Mouse (Mus musculus): ENCODE results near the gene Foxn3. TPM values are rescaled to one million over a fixed set of nuclear protein-coding genes. Genes with fewer than 3 reads are reported as not detected.
A peak's percentile ranks its signal among the peaks of the same experiment; 100 is the strongest.

Foxn3 gene
- polyA plus RNA-seq (2014; fragmentation: Nextera tagmentation; extraction: Ambion mirVana) = 86.3 and 93.9 TPM in 2 replicates

DNA sequence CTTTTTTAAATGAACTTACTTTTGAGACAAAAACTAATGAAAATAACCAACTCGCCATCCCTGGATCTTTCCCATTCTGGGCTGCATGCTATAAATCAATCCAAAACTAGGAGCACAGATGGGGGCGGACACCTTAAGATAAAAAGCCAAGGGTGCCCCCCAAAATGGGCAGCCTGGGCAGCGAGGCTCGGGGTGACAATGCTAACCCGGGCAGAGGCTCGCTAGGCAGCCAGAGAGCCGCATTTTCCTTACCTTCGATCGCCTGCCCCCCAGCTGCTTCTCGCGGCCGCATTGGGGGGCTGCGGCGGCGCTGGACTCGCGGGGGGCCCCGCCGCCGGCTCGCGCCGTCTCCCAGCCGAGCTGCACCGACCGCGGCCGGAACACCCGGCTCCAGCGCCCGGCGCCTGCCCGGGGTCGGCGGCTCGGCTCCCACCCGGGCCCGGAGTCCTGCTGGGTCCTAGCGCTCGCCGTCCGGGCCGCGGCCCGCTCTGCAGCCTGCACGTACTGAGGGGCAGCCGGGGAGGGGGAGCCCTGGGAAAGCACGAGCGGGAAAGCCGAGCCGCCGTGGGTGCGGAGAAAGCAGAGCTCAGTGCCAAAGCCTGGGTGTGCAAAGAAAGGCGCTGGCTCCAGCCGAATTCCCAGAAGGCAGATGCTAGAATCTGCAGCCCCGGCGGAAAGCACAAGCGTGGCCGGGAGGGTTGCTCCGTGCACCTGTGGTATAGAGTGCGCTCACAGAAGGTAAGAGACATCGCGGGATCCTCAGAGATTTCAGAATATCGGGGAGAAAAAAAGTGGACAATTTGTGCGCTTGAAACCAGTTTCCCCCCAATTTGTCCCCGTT lies at the start of gene Foxn3:
Foxn3 (minus strand) TSS at position 364 of the 841 bp plus-strand sequence.
- Histone ChIP-seq H3K4me2 (ENCODE audit: low read depth, low read length) (peak within 1 kb of the TSS; percentile 82), H3K27ac (replicated peaks; ENCODE audit: low read depth, low read length) (peak within 1 kb of the TSS; percentile 89), H3K36me3 (ENCODE audit: control insufficient read depth, insufficient read depth, low read length) (no peaks in the 10 kb centered on the region), H3K4me3 (ENCODE audit: low read depth, low read length) (peak within 1 kb of the TSS; percentile 86), H3K27me3 (replicated peaks; ENCODE audit: control insufficient read depth, insufficient read depth, low read length) (no peaks in the 10 kb centered on the region), H3K9me3 (ENCODE audit: control insufficient read depth, low read length) (no peaks in the 10 kb centered on the region), H3K4me1 (ENCODE audit: control insufficient read depth, insufficient read depth, low read length) (peaks cover 19% of the 10 kb centered on the region), H3K9ac (ENCODE audit: low read depth, low read length) (peak within 1 kb of the TSS; percentile 89)
- WGBS = 2% methylated on average over 42 of the region's 66 CpGs
- peak; percentile 88 for DNase-seq (ENCODE audit: low spot score)
- ATAC-seq (ENCODE audit: low read depth) = peak; percentile 93

- Histone ChIP-seq H3K4me1 (ENCODE audit: control insufficient read depth, insufficient read depth, low read length) (no peaks in the 10 kb centered on the region), H3K9ac (ENCODE audit: low read depth, low read length) (no peak overlapping the region), H3K4me3 (ENCODE audit: low read depth, low read length) (no peak overlapping the region), H3K27ac (replicated peaks; ENCODE audit: low read depth, low read length) (no peak overlapping the region), H3K9me3 (ENCODE audit: control insufficient read depth, low read length) (no peaks in the 10 kb centered on the region), H3K36me3 (ENCODE audit: control insufficient read depth, insufficient read depth, low read length) (no peaks in the 10 kb centered on the region), H3K27me3 (replicated peaks; ENCODE audit: control insufficient read depth, insufficient read depth, low read length) (no peaks in the 10 kb centered on the region), H3K4me2 (ENCODE audit: low read depth, low read length) (no peak overlapping the region)
- DNase-seq (ENCODE audit: low spot score) (no peak), ATAC-seq (ENCODE audit: low read depth) (peak; percentile 62; the same call in 1 of the 2 replicates)
- 38% methylated on average over 9 of the region's 9 CpGs for WGBS
These were observed 48.9 kb upstream of the Foxn3 start for GRCm38 (mm10) chr12:99612181-99612871.

DNA sequence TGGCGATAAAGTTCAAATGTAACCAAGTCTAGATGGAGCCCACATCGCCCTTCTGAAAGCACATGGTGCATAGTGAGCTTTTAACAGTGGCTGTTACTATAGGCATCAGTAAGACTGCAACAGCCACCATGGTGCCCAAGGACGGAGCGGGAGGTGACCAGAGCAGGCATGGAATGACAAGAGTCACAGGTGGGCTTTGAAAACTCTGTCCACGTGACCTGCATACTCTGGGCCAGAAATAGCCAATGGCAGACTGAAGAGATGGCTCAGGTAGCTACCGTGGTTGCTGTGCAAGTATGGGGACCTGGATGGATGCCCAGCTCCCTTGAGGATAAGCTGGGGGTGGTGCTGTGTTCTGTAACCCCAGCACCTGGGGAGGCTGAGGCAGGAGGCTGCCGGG lies 47.5 kb upstream of the Foxn3 start:
- Histone ChIP-seq H3K9ac (ENCODE audit: low read depth, low read length) (no peak overlapping the region), H3K4me1 (ENCODE audit: control insufficient read depth, insufficient read depth, low read length) (no peaks in the 10 kb centered on the region), H3K9me3 (ENCODE audit: control insufficient read depth, low read length) (no peaks in the 10 kb centered on the region), H3K27me3 (replicated peaks; ENCODE audit: control insufficient read depth, insufficient read depth, low read length) (no peaks in the 10 kb centered on the region), H3K4me2 (ENCODE audit: low read depth, low read length) (no peak overlapping the region), H3K4me3 (ENCODE audit: low read depth, low read length) (no peak overlapping the region), H3K27ac (replicated peaks; ENCODE audit: low read depth, low read length) (no peak overlapping the region), H3K36me3 (ENCODE audit: control insufficient read depth, insufficient read depth, low read length) (no peaks in the 10 kb centered on the region)
- DNase-seq (ENCODE audit: low spot score) (no peak), ATAC-seq (ENCODE audit: low read depth) (no peak)
- WGBS = 90% methylated on average over 7 of the region's 7 CpGs

- no peak for ATAC-seq (ENCODE audit: low read depth)
- H3K27me3 ChIP-seq (replicated peaks; ENCODE audit: control insufficient read depth, insufficient read depth, low read length) = no peaks in the 10 kb centered on the region
- 94% methylated on average over 16 of the region's 16 CpGs for WGBS
These were observed 46.9 kb upstream of the Foxn3 start for GRCm38 (mm10) chr12:99610069-99610815.

GRCm38 (mm10) chr12:99609643-99610042 lies 46.3 kb upstream of the Foxn3 start:
- ATAC-seq (ENCODE audit: low read depth) = no peak
- WGBS = 81% methylated on average over 5 of the region's 5 CpGs
- no peaks in the 10 kb centered on the region for H3K27me3 ChIP-seq (replicated peaks; ENCODE audit: control insufficient read depth, insufficient read depth, low read length)
- no peak overlapping the region for H3K4me2 ChIP-seq (ENCODE audit: low read depth, low read length)
- H3K9me3 ChIP-seq (ENCODE audit: control insufficient read depth, low read length) = no peaks in the 10 kb centered on the region
- no peak overlapping the region for H3K4me3 ChIP-seq (ENCODE audit: low read depth, low read length)
- H3K27ac ChIP-seq (replicated peaks; ENCODE audit: low read depth, low read length) = no peak overlapping the region
- H3K9ac ChIP-seq (ENCODE audit: low read depth, low read length) = no peak overlapping the region
- no peaks in the 10 kb centered on the region for H3K4me1 ChIP-seq (ENCODE audit: control insufficient read depth, insufficient read depth, low read length)
- no peak for DNase-seq (ENCODE audit: low spot score)
- no peaks in the 10 kb centered on the region for H3K36me3 ChIP-seq (ENCODE audit: control insufficient read depth, insufficient read depth, low read length)

More at GRCm38 (mm10) chr12:99610069-99610815, 46.9 kb upstream of the Foxn3 start:
- no peak overlapping the region for H3K9ac ChIP-seq (ENCODE audit: low read depth, low read length)
- H3K4me2 ChIP-seq (ENCODE audit: low read depth, low read length) = no peak overlapping the region
- no peaks in the 10 kb centered on the region for H3K4me1 ChIP-seq (ENCODE audit: control insufficient read depth, insufficient read depth, low read length)
- no peak overlapping the region for H3K27ac ChIP-seq (replicated peaks; ENCODE audit: low read depth, low read length)
- no peak overlapping the region for H3K4me3 ChIP-seq (ENCODE audit: low read depth, low read length)
- no peak for DNase-seq (ENCODE audit: low spot score)
- H3K36me3 ChIP-seq (ENCODE audit: control insufficient read depth, insufficient read depth, low read length) = no peaks in the 10 kb centered on the region
- H3K9me3 ChIP-seq (ENCODE audit: control insufficient read depth, low read length) = no peaks in the 10 kb centered on the region

DNA sequence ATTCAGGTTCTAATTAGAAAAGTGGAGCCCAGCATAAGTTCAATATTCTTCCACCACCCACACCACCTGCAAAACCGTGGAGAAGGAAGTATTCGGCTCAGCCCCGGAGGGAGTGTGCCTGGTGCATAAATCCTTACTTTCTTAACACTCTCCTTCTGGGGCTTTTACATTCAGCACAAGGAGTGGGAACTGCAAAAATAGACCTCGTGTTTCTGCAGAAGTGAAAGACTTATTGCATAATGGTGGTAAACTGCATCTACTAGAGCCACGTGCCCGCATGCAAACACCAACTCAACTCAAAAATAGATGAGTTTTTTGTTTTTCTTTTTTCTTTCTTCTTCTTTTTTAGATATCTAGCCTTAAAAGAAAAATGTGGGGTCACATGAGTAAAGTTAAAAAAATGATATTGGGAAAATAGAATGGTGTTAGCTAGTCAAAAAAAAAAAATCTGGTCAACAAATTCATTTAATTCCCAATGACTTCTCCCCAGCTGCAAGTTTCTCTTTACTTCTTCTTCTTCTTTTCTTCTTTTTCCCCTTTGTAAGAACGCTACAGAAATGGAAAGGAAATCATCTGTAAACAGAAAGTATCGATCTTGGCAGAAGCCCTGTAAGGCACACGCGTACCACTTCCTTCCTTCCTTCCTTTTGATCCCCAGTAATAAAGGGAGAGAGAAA lies 45.0 kb upstream of the Foxn3 start:
- H3K36me3 ChIP-seq (ENCODE audit: control insufficient read depth, insufficient read depth, low read length) = no peaks in the 10 kb centered on the region
- H3K27me3 ChIP-seq (replicated peaks; ENCODE audit: control insufficient read depth, insufficient read depth, low read length) = no peaks in the 10 kb centered on the region
- no peaks in the 10 kb centered on the region for H3K9me3 ChIP-seq (ENCODE audit: control insufficient read depth, low read length)
- no peak overlapping the region for H3K4me3 ChIP-seq (ENCODE audit: low read depth, low read length)
- H3K9ac ChIP-seq (ENCODE audit: low read depth, low read length) = no peak overlapping the region
- WGBS = 76% methylated on average over 10 of the region's 10 CpGs
- peaks cover 7% of the 10 kb centered on the region; the same call in 1 of the 2 replicates for H3K4me1 ChIP-seq (ENCODE audit: control insufficient read depth, insufficient read depth, low read length)
- no peak for ATAC-seq (ENCODE audit: low read depth)
- no peak for DNase-seq (ENCODE audit: low spot score)
- no peak overlapping the region for H3K4me2 ChIP-seq (ENCODE audit: low read depth, low read length)
- no peak overlapping the region for H3K27ac ChIP-seq (replicated peaks; ENCODE audit: low read depth, low read length)

DNA sequence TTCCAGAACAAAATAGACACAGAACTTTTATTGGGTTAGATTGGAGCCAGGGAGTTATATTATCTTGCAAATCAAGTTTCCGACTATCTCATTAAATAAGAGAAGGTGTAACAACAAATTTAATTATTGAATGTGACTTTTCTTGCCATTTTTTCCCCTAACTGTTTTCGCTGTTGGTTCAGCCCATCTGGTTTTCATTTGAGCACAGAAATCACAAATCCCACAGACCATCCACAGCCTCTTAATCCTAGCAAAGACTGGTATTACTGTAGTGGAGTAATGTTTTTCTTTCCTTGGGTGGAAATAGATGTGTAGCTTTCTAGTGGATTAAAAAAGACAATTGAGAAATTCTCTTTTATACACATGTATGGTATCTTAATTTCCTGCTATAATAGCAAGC lies 40.0 kb upstream of the Foxn3 start:
- no peak for ATAC-seq (ENCODE audit: low read depth)
- no peak overlapping the region for H3K9ac ChIP-seq (ENCODE audit: low read depth, low read length)
- WGBS = 28% methylated on average over 2 of the region's 2 CpGs

DNA sequence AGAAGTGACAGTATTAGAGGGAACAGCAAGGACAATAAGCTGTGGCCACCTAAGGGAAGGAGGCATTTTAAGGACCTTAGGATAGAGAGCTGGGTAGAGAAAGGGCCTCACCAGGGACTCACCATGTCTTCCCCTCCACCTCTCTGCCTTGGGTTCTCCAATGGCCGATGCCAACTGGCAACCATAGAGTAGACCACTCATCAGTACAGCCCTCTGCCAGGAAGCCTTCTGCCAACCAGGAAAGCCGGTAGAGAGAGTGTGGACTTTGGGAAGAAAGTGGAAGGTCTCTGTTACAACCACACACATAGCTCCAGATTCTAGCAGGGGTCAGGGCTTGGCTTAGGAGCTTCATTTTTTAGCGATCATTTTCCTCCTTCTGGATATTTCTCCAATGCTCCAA lies 38.5 kb upstream of the Foxn3 start:
- Histone ChIP-seq H3K4me3 (ENCODE audit: low read depth, low read length) (no peak overlapping the region), H3K9me3 (ENCODE audit: control insufficient read depth, low read length) (no peaks in the 10 kb centered on the region), H3K36me3 (ENCODE audit: control insufficient read depth, insufficient read depth, low read length) (no peaks in the 10 kb centered on the region), H3K4me2 (ENCODE audit: low read depth, low read length) (no peak overlapping the region), H3K27ac (replicated peaks; ENCODE audit: low read depth, low read length) (no peak overlapping the region), H3K4me1 (ENCODE audit: control insufficient read depth, insufficient read depth, low read length) (peaks cover 7% of the 10 kb centered on the region; the same call in 1 of the 2 replicates), H3K27me3 (replicated peaks; ENCODE audit: control insufficient read depth, insufficient read depth, low read length) (no peaks in the 10 kb centered on the region), H3K9ac (ENCODE audit: low read depth, low read length) (no peak overlapping the region)
- ATAC-seq (ENCODE audit: low read depth) = no peak
- WGBS = 92% methylated on average over 3 of the region's 3 CpGs
- DNase-seq (ENCODE audit: low spot score) = no peak

More for the DNA sequence above, 40.0 kb upstream of the Foxn3 start:
- no peaks in the 10 kb centered on the region for H3K9me3 ChIP-seq (ENCODE audit: control insufficient read depth, low read length)
- H3K27ac ChIP-seq (replicated peaks; ENCODE audit: low read depth, low read length) = no peak overlapping the region
- peak; percentile 75 for DNase-seq (ENCODE audit: low spot score)
- H3K27me3 ChIP-seq (replicated peaks; ENCODE audit: control insufficient read depth, insufficient read depth, low read length) = no peaks in the 10 kb centered on the region
- no peak overlapping the region for H3K4me3 ChIP-seq (ENCODE audit: low read depth, low read length)
- no peak overlapping the region for H3K4me2 ChIP-seq (ENCODE audit: low read depth, low read length)
- H3K36me3 ChIP-seq (ENCODE audit: control insufficient read depth, insufficient read depth, low read length) = no peaks in the 10 kb centered on the region
- peaks cover 7% of the 10 kb centered on the region; the same call in 1 of the 2 replicates for H3K4me1 ChIP-seq (ENCODE audit: control insufficient read depth, insufficient read depth, low read length)

Measured in embryonic facial prominence, embryonic 14.5 days (tissue).